Mouse (Mus musculus): ENCODE data around the gene Il9.

DNA sequence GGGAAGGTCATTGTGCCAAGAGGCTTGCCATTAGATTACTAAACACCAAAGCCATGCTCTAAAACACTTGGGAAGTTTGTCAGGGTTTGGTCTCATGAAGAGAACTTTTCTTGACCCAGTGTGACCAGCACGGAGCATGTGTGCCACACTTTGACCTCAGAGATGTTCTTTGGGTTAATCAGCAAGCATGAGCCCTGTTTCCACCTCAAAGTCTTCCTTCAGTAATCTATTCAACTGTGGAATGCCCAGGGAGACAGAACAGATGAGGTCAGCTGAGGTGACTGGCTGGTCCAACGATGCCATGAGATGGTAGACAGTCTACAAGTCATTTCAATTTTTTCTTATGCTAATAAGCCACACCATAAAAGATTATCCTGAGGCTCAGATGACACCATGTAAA, 27.8 kb upstream of the Il9 start:
- TF ChIP-seq ZC3H11A (IDR thresholded peaks at IDR 0.05; ENCODE audit: borderline replicate concordance, low read depth, low read length) (no peak), HCFC1 (IDR thresholded peaks at IDR 0.05; ENCODE audit: borderline replicate concordance, insufficient read depth, low read length) (no peak)

Data from ES-E14 (cell line).